Mouse (Mus musculus): ENCODE measurements around the gene Eaf1. TPM values are rescaled to one million over a fixed set of nuclear protein-coding genes. Genes with fewer than 3 reads are reported as not detected.

Gene Eaf1
- polyA plus RNA-seq, 1 experiment from 2014 or later: 20.9 TPM

DNA sequence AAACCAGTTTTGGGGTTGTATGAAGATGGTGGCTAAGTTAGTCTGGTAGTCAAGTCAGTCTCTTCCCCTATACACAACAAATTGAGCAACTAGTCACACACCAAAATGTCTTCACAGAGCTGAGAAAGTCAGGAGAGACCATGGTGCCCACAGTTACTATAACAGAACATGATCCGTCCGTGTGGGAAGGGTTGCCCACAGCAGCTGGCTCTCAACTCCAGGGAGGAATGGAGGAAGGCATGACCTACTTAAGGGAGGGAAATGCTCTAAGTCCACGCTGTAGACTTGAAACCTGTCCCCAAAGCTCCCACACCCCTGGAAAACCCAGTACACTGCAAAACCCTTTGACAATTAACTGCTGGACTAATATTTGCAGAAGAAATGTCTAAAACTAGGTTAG, 16.1 kb downstream of the Eaf1 start:
- no peak overlapping the region for H3K4me3 ChIP-seq
- H3K9ac ChIP-seq: no peak overlapping the region
- peaks cover 4% of the 10 kb centered on the region; the same call in 1 of the 2 replicates for H3K4me1 ChIP-seq (replicated peaks)
- H3K27ac ChIP-seq (ENCODE audit: poor library complexity, severe bottlenecking): no peak overlapping the region
- WGBS: 94% methylated on average over 3 of the region's 3 CpGs
- H3K9me3 ChIP-seq (replicated peaks): no peaks in the 10 kb centered on the region; the same call in 1 of the 2 replicates
- H3K27me3 ChIP-seq (replicated peaks): no peaks in the 10 kb centered on the region
- ATAC-seq (ENCODE audit: insufficient number of reproducible peaks, low FRiP score): no peak
- peaks cover 48% of the 10 kb centered on the region for H3K36me3 ChIP-seq
- H3K4me2 ChIP-seq: no peak overlapping the region

DNA sequence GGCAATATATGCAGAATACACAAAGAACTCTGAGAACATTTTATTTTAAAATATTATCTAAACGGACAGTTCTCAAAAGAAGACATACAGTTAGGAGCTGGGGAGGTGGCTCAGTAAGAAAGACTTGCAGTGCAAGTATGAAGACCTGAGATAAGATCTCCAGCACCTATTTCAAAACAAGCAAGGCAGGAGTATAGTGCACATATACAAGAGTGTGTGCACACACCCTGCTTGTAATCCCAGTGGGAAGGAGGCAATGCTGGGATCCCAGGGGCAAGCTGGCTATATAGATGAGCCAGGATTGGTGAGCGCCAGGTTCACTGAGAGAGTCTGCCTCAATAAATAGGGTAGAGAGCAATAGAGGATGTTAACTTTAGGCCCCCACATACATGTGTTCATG, 21.7 kb downstream of the Eaf1 start:
- no peak for ATAC-seq (ENCODE audit: insufficient number of reproducible peaks, low FRiP score)
- Histone ChIP-seq H3K36me3 (peaks cover 5% of the 10 kb centered on the region; the same call in 1 of the 2 replicates), H3K27me3 (replicated peaks) (no peaks in the 10 kb centered on the region), H3K9ac (no peak overlapping the region), H3K27ac (ENCODE audit: poor library complexity, severe bottlenecking) (no peak overlapping the region), H3K4me2 (no peak overlapping the region), H3K4me3 (no peak overlapping the region), H3K9me3 (replicated peaks) (no peaks in the 10 kb centered on the region; the same call in 1 of the 2 replicates), H3K4me1 (replicated peaks) (peaks cover 3% of the 10 kb centered on the region; the same call in 1 of the 2 replicates)
- 83% methylated on average over 2 of the region's 2 CpGs for WGBS

DNA sequence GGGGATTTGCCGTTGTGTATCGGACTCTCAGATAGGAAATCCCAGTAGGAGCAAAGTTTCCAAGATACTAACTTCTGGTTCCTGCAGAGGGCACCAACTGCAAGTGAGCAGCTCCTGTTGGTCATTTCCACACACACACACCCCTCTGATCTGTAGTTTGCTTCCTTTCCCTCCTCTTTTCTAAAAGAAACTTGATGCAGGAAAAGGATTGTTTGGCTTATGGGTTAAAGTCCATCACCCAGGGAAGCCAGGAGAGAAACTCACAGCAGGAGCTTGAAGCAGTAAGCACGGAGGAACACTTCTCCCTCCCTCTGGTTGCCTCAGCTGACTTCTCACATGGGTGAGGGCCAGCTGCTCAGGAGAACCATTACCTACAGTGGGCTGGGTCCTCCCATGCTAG, 25.0 kb downstream of the Eaf1 start:
- H3K4me2 ChIP-seq: peak overlapping the region; percentile 42
- H3K27me3 ChIP-seq (replicated peaks): no peaks in the 10 kb centered on the region
- ATAC-seq (ENCODE audit: insufficient number of reproducible peaks, low FRiP score): no peak
- peaks cover 3% of the 10 kb centered on the region; the same call in 1 of the 2 replicates for H3K4me1 ChIP-seq (replicated peaks)
- WGBS: 24% methylated on average over 3 of the region's 3 CpGs
- H3K9ac ChIP-seq: no peak overlapping the region
- H3K9me3 ChIP-seq (replicated peaks): no peaks in the 10 kb centered on the region; the same call in 1 of the 2 replicates
- H3K4me3 ChIP-seq: no peak overlapping the region
- no peak overlapping the region for H3K27ac ChIP-seq (ENCODE audit: poor library complexity, severe bottlenecking)
- H3K36me3 ChIP-seq: no peaks in the 10 kb centered on the region

DNA sequence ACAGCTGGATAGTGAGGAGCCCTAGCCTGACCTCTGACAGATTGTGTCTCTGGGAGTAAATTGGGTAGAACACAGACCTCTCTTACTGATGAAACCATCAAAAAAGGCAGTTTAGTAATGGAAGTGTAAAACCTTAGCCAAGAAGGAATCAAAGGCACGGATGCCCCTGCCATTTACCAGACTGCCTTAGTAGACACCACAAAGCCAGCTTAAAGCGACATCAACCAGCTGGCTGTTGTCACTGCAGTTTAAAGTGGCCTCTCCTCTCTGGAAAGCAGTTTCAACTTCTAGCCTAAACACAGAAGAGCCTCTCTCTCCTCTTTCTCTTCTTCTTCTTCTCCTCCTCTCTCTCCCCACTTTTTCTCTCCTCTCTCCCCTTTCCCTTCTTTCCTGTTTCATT, 27.1 kb downstream of the Eaf1 start:
- no peaks in the 10 kb centered on the region for H3K9me3 ChIP-seq (replicated peaks)
- no peak for ATAC-seq (ENCODE audit: insufficient number of reproducible peaks, low FRiP score)
- H3K27ac ChIP-seq (ENCODE audit: poor library complexity, severe bottlenecking): no peak overlapping the region
- H3K9ac ChIP-seq: no peak overlapping the region
- H3K4me3 ChIP-seq: no peak overlapping the region
- WGBS: 65% methylated on average over 2 of the region's 2 CpGs
- peaks cover 3% of the 10 kb centered on the region; the same call in 1 of the 2 replicates for H3K4me1 ChIP-seq (replicated peaks)
- H3K36me3 ChIP-seq: peaks cover 5% of the 10 kb centered on the region; the same call in 1 of the 2 replicates
- no peaks in the 10 kb centered on the region for H3K27me3 ChIP-seq (replicated peaks)
- H3K4me2 ChIP-seq: no peak overlapping the region

GRCm38 (mm10) chr14:31525040-31525810, 31.0 kb downstream of the Eaf1 start:
- no peak overlapping the region for H3K4me2 ChIP-seq

GRCm38 (mm10) chr14:31530847-31531246, 36.6 kb downstream of the Eaf1 start:
- Histone ChIP-seq H3K9me3 (replicated peaks) (no peaks in the 10 kb centered on the region), H3K4me2 (no peak overlapping the region), H3K27ac (ENCODE audit: poor library complexity, severe bottlenecking) (no peak overlapping the region), H3K36me3 (peaks cover under 1% of the 10 kb centered on the region; the same call in 1 of the 2 replicates), H3K27me3 (replicated peaks) (no peaks in the 10 kb centered on the region), H3K4me1 (replicated peaks) (no peaks in the 10 kb centered on the region), H3K4me3 (no peak overlapping the region), H3K9ac (no peak overlapping the region)
- ATAC-seq (ENCODE audit: insufficient number of reproducible peaks, low FRiP score): no peak
- 85% methylated on average over 4 of the region's 4 CpGs for WGBS

More at GRCm38 (mm10) chr14:31525040-31525810, 31.0 kb downstream of the Eaf1 start:
- H3K9ac ChIP-seq: no peak overlapping the region
- H3K36me3 ChIP-seq: peaks cover 5% of the 10 kb centered on the region; the same call in 1 of the 2 replicates
- H3K4me1 ChIP-seq (replicated peaks): no peaks in the 10 kb centered on the region
- no peaks in the 10 kb centered on the region for H3K27me3 ChIP-seq (replicated peaks)
- H3K4me3 ChIP-seq: no peak overlapping the region
- no peak for ATAC-seq (ENCODE audit: insufficient number of reproducible peaks, low FRiP score)
- WGBS: 70% methylated on average over 7 of the region's 7 CpGs
- H3K9me3 ChIP-seq (replicated peaks): no peaks in the 10 kb centered on the region
- H3K27ac ChIP-seq (ENCODE audit: poor library complexity, severe bottlenecking): no peak overlapping the region

DNA sequence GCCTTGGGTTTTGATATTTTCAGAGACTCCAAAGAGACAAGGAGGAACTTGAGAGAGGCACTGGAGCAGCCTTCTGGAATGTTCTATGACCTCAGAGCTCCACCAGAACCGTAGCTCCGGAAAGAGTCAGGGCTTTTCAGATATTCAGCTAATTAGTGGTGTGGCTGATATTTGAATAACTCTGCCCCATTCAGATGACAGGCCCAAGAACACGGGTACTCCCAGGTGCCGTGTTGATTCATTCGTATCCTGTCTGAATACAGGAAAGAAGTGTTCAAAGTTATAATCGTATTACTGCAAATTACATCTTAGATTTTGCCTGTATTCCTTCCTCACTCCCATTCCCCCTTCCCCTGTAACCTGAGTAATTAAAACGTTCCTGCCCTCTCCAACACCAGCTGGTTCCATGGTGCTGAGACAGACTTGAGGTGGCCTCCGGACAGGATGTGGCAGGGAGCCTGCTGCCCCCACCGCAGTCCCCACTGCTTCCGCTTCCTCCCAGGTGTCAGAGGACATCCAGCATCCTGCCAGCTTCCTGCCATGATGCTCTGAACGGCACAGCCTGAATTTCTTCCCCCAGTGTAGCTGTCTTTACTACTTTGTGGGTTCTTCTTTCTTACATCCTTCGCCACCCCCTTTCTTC, 37.4 kb downstream of the Eaf1 start:
- WGBS: 54% methylated on average over 12 of the region's 12 CpGs
- no peaks in the 10 kb centered on the region for H3K9me3 ChIP-seq (replicated peaks)
- H3K4me1 ChIP-seq (replicated peaks): no peaks in the 10 kb centered on the region
- ATAC-seq (ENCODE audit: insufficient number of reproducible peaks, low FRiP score): peak; percentile 36; the same call in 1 of the 2 replicates
- no peak overlapping the region for H3K27ac ChIP-seq (ENCODE audit: poor library complexity, severe bottlenecking)
- no peak overlapping the region for H3K4me3 ChIP-seq
- no peak overlapping the region for H3K4me2 ChIP-seq
- H3K27me3 ChIP-seq (replicated peaks): no peaks in the 10 kb centered on the region
- no peak overlapping the region for H3K9ac ChIP-seq
- H3K36me3 ChIP-seq: no peaks in the 10 kb centered on the region

GRCm38 (mm10) chr14:31532656-31533055, 38.5 kb downstream of the Eaf1 start:
- Histone ChIP-seq H3K9ac (no peak overlapping the region), H3K4me1 (replicated peaks) (no peaks in the 10 kb centered on the region), H3K27me3 (replicated peaks) (no peaks in the 10 kb centered on the region), H3K4me2 (no peak overlapping the region), H3K27ac (ENCODE audit: poor library complexity, severe bottlenecking) (no peak overlapping the region), H3K4me3 (no peak overlapping the region), H3K9me3 (replicated peaks) (no peaks in the 10 kb centered on the region), H3K36me3 (no peaks in the 10 kb centered on the region)
- ATAC-seq (ENCODE audit: insufficient number of reproducible peaks, low FRiP score): no peak
- WGBS: 58% methylated on average over 3 of the region's 3 CpGs

- ATAC-seq (ENCODE audit: insufficient number of reproducible peaks, low FRiP score): no peak; the same call in 1 of the 2 replicates
- H3K27ac ChIP-seq (ENCODE audit: poor library complexity, severe bottlenecking): no peak overlapping the region
- H3K36me3 ChIP-seq: no peaks in the 10 kb centered on the region
- no peaks in the 10 kb centered on the region for H3K9me3 ChIP-seq (replicated peaks)
- no peaks in the 10 kb centered on the region for H3K27me3 ChIP-seq (replicated peaks)
- 60% methylated on average over 6 of the region's 6 CpGs for WGBS
- no peaks in the 10 kb centered on the region for H3K4me1 ChIP-seq (replicated peaks)
- H3K4me3 ChIP-seq: no peak overlapping the region
- no peak overlapping the region for H3K9ac ChIP-seq
- H3K4me2 ChIP-seq: no peak overlapping the region
Observed at GRCm38 (mm10) chr14:31537298-31537697, 43.1 kb downstream of the Eaf1 start.

- H3K9me3 ChIP-seq (replicated peaks): peaks cover 6% of the 10 kb centered on the region; the same call in 1 of the 2 replicates
- H3K27ac ChIP-seq (ENCODE audit: poor library complexity, severe bottlenecking): no peak overlapping the region
- no peak for ATAC-seq (ENCODE audit: insufficient number of reproducible peaks, low FRiP score)
- H3K9ac ChIP-seq: no peak overlapping the region
- WGBS: 78% methylated on average over 11 of the region's 11 CpGs
- H3K36me3 ChIP-seq: peaks cover 6% of the 10 kb centered on the region; the same call in 1 of the 2 replicates
- H3K4me1 ChIP-seq (replicated peaks): peaks cover 10% of the 10 kb centered on the region; the same call in 1 of the 2 replicates
- H3K27me3 ChIP-seq (replicated peaks): peaks cover 17% of the 10 kb centered on the region
- no peak overlapping the region for H3K4me3 ChIP-seq
- H3K4me2 ChIP-seq: no peak overlapping the region
Observed at GRCm38 (mm10) chr14:31543885-31544442, 49.8 kb downstream of the Eaf1 start.

GRCm38 (mm10) chr14:31555021-31555420, 60.8 kb downstream of the Eaf1 start:
- H3K9me3 ChIP-seq (replicated peaks): no peaks in the 10 kb centered on the region
- H3K9ac ChIP-seq: no peak overlapping the region
- WGBS: 77% methylated on average over 7 of the region's 7 CpGs
- H3K36me3 ChIP-seq: no peaks in the 10 kb centered on the region
- H3K4me2 ChIP-seq: no peak overlapping the region
- peaks cover 8% of the 10 kb centered on the region; the same call in 1 of the 2 replicates for H3K27me3 ChIP-seq (replicated peaks)
- ATAC-seq (ENCODE audit: insufficient number of reproducible peaks, low FRiP score): no peak
- no peak overlapping the region for H3K4me3 ChIP-seq
- peaks cover 19% of the 10 kb centered on the region for H3K4me1 ChIP-seq (replicated peaks)
- no peak overlapping the region for H3K27ac ChIP-seq (ENCODE audit: poor library complexity, severe bottlenecking)

All from heart, embryonic 12.5 days (tissue).